Mouse (Mus musculus): ENCODE measurements at regions not wholly inside any gene's neighbourhood (a gene's known extent, or its start where the extent isn't known, plus 50 kb on each side); places are given as distances from the start of the nearest gene placed in this dataset.

DNA sequence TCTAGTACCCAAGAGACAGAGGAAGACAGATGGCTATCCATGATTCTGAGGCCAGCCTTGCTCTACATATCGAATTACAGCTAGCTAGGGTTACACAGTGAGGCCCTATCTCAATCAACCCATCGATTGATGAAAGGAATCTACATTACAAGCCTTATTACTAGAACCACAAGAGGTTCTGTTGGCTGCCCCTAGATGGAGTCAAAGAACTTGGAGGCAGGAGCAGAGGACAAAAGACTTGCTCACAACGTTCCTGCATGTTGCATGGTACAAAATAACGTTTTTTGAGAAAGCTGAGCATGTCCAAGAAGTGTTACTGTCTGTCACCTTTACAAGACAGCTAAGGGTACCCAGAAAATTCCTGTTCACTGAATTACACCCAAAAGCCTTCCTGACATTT is 129.8 kb downstream of the Usp46 start:
- peak; percentile 69 for TF ChIP-seq CTCF (IDR thresholded peaks at IDR 0.05; ENCODE audit: low read depth)
- no peak for TF ChIP-seq EP300 (optimal IDR thresholded peaks at IDR 0.05)

Data from stomach, postnatal 0 days (tissue).